Mouse (Mus musculus): ENCODE data around the gene Mgll.

DNA sequence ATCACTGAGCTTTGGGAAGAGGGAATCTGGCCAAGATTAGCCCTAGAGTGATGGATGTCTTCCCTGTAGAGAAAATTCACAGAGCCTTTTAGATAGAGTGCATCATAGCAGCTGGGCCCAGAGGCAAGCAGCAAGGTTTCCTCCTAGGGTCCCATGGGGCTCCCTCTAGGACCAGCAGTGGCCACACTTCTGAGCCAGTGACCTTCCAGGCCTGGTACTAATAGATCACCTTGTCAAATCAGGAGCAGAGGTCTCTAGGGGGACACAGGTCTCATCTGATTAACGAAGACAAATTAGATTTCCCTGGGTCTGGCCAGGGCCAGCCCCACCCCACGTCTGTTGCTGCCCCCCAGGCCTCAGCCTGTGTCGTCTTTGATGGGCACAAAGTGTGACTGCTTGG is 86.1 kb downstream of the Mgll start:
- TF ChIP-seq POLR2A (IDR thresholded peaks at IDR 0.05; ENCODE audit: borderline replicate concordance, extremely low read depth, low read depth, low read length) (no peak), CTCF (IDR thresholded peaks at IDR 0.05; ENCODE audit: insufficient read depth, low read length) (no peak)

All from lung, adult 2 months (tissue).